Mouse (Mus musculus): ENCODE results near the gene Tcf3. TPM values are rescaled to one million over a fixed set of nuclear protein-coding genes. Genes with fewer than 3 reads are reported as not detected.

The Tcf3 gene
- polyA plus RNA-seq, 1 experiment from 2014 or later = 56.2 TPM

- Histone ChIP-seq H3K27ac (no peak overlapping the region), H3K4me1 (replicated peaks) (peaks cover 27% of the 10 kb centered on the region), H3K9ac (no peak overlapping the region), H3K27me3 (peaks cover 35% of the 10 kb centered on the region), H3K36me3 (no peaks in the 10 kb centered on the region), H3K9me3 (replicated peaks) (no peaks in the 10 kb centered on the region), H3K4me2 (no peak overlapping the region), H3K4me3 (replicated peaks) (no peak overlapping the region)
- ATAC-seq (ENCODE audit: low read depth) (no peak), DNase-seq (no peak)
- WGBS (ENCODE audit: insufficient replicate concordance) = 73% methylated on average over 5 of the region's 5 CpGs
Measured at GRCm38 (mm10) chr10:80454781-80455180, 21.3 kb upstream of the Tcf3 start.

GRCm38 (mm10) chr10:80453601-80454000 is 20.2 kb upstream of the Tcf3 start:
- Histone ChIP-seq H3K27me3 (peaks cover 39% of the 10 kb centered on the region), H3K4me2 (no peak overlapping the region), H3K9ac (peak overlapping the region; percentile 22; the same call in 1 of the 2 replicates), H3K4me3 (replicated peaks) (no peak overlapping the region), H3K36me3 (no peaks in the 10 kb centered on the region), H3K27ac (no peak overlapping the region), H3K4me1 (replicated peaks) (peaks cover 34% of the 10 kb centered on the region), H3K9me3 (replicated peaks) (no peaks in the 10 kb centered on the region)
- 52% methylated on average over 10 of the region's 10 CpGs for WGBS (ENCODE audit: insufficient replicate concordance)
- ATAC-seq (ENCODE audit: low read depth) (peak; percentile 49), DNase-seq (peak; percentile 39)

GRCm38 (mm10) chr10:80450599-80450998 is 17.2 kb upstream of the Tcf3 start:
- Histone ChIP-seq H3K27ac (no peak overlapping the region), H3K27me3 (peaks cover 56% of the 10 kb centered on the region), H3K4me2 (peak overlapping the region; percentile 16; the same call in 1 of the 2 replicates), H3K36me3 (no peaks in the 10 kb centered on the region), H3K4me3 (replicated peaks) (no peak overlapping the region), H3K9me3 (replicated peaks) (no peaks in the 10 kb centered on the region), H3K4me1 (replicated peaks) (peaks cover 61% of the 10 kb centered on the region), H3K9ac (no peak overlapping the region)
- peak; percentile 65 for ATAC-seq (ENCODE audit: low read depth)
- 9% methylated on average over 6 of the region's 6 CpGs for WGBS (ENCODE audit: insufficient replicate concordance)
- DNase-seq = peak; percentile 67

- Histone ChIP-seq H3K4me1 (replicated peaks) (peaks cover 67% of the 10 kb centered on the region), H3K9me3 (replicated peaks) (no peaks in the 10 kb centered on the region), H3K36me3 (no peaks in the 10 kb centered on the region), H3K9ac (no peak overlapping the region), H3K4me2 (peak overlapping the region; percentile 37; the same call in 1 of the 2 replicates), H3K27me3 (peaks cover 32% of the 10 kb centered on the region), H3K4me3 (replicated peaks) (no peak overlapping the region), H3K27ac (no peak overlapping the region)
- WGBS (ENCODE audit: insufficient replicate concordance) = 7% methylated on average over 26 of the region's 26 CpGs
- ATAC-seq (ENCODE audit: low read depth) (peak; percentile 55), DNase-seq (peak; percentile 69)
Measured at GRCm38 (mm10) chr10:80445898-80446601, 12.6 kb upstream of the Tcf3 start.

- DNase-seq (no peak), ATAC-seq (ENCODE audit: low read depth) (no peak)
- H3K36me3 ChIP-seq = no peaks in the 10 kb centered on the region
- H3K27ac ChIP-seq = no peak overlapping the region
- H3K9me3 ChIP-seq (replicated peaks) = no peaks in the 10 kb centered on the region
- H3K9ac ChIP-seq = no peak overlapping the region
- no peak overlapping the region for H3K4me2 ChIP-seq
- no peak overlapping the region for H3K4me3 ChIP-seq (replicated peaks)
- peaks cover 57% of the 10 kb centered on the region for H3K4me1 ChIP-seq (replicated peaks)
- H3K27me3 ChIP-seq = peaks cover 25% of the 10 kb centered on the region
- 33% methylated on average over 1 of the region's 1 CpGs for WGBS (ENCODE audit: insufficient replicate concordance)
Measured at GRCm38 (mm10) chr10:80445052-80445451, 11.6 kb upstream of the Tcf3 start.

GRCm38 (mm10) chr10:80444339-80445045 is 11.0 kb upstream of the Tcf3 start:
- no peak for ATAC-seq (ENCODE audit: low read depth)
- no peak overlapping the region for H3K9ac ChIP-seq

GRCm38 (mm10) chr10:80443575-80444278 is 10.3 kb upstream of the Tcf3 start:
- Histone ChIP-seq H3K4me2 (no peak overlapping the region), H3K27me3 (peaks cover 17% of the 10 kb centered on the region), H3K9ac (no peak overlapping the region), H3K4me3 (replicated peaks) (no peak overlapping the region), H3K36me3 (no peaks in the 10 kb centered on the region), H3K9me3 (replicated peaks) (no peaks in the 10 kb centered on the region), H3K27ac (0 out of 2 replicates have a peak overlapping the region, but pooled peaks have one; percentile 43), H3K4me1 (replicated peaks) (peaks cover 52% of the 10 kb centered on the region)
- WGBS (ENCODE audit: insufficient replicate concordance) = 68% methylated on average over 7 of the region's 8 CpGs
- no peak for ATAC-seq (ENCODE audit: low read depth)
- DNase-seq = no peak

More at GRCm38 (mm10) chr10:80444339-80445045, 11.0 kb upstream of the Tcf3 start:
- DNase-seq = no peak
- Histone ChIP-seq H3K4me2 (no peak overlapping the region), H3K4me1 (replicated peaks) (peaks cover 53% of the 10 kb centered on the region), H3K4me3 (replicated peaks) (no peak overlapping the region), H3K27ac (no peak overlapping the region), H3K36me3 (no peaks in the 10 kb centered on the region), H3K9me3 (replicated peaks) (no peaks in the 10 kb centered on the region), H3K27me3 (peaks cover 22% of the 10 kb centered on the region)
- 46% methylated on average over 5 of the region's 5 CpGs for WGBS (ENCODE audit: insufficient replicate concordance)

GRCm38 (mm10) chr10:80442989-80443388 is 9.5 kb upstream of the Tcf3 start:
- H3K4me1 ChIP-seq (replicated peaks) = peaks cover 50% of the 10 kb centered on the region
- H3K9me3 ChIP-seq (replicated peaks) = no peaks in the 10 kb centered on the region
- H3K9ac ChIP-seq = no peak overlapping the region
- H3K27ac ChIP-seq = 0 out of 2 replicates have a peak overlapping the region, but pooled peaks have one; percentile 43
- H3K4me2 ChIP-seq = no peak overlapping the region
- peaks cover 11% of the 10 kb centered on the region for H3K27me3 ChIP-seq
- no peak for DNase-seq
- WGBS (ENCODE audit: insufficient replicate concordance) = 35% methylated on average over 2 of the region's 2 CpGs
- H3K4me3 ChIP-seq (replicated peaks) = no peak overlapping the region
- no peaks in the 10 kb centered on the region for H3K36me3 ChIP-seq
- ATAC-seq (ENCODE audit: low read depth) = no peak

GRCm38 (mm10) chr10:80441598-80441997 is 8.2 kb upstream of the Tcf3 start:
- no peak for DNase-seq
- 0 out of 2 replicates have a peak, but pooled peaks cover 2% of the 10 kb centered on the region for H3K27me3 ChIP-seq
- no peaks in the 10 kb centered on the region for H3K9me3 ChIP-seq (replicated peaks)
- 54% methylated on average over 8 of the region's 8 CpGs for WGBS (ENCODE audit: insufficient replicate concordance)
- H3K4me1 ChIP-seq (replicated peaks) = peaks cover 48% of the 10 kb centered on the region
- H3K27ac ChIP-seq = no peak overlapping the region
- ATAC-seq (ENCODE audit: low read depth) = no peak
- H3K9ac ChIP-seq = no peak overlapping the region
- no peak overlapping the region for H3K4me2 ChIP-seq
- no peak overlapping the region for H3K4me3 ChIP-seq (replicated peaks)
- H3K36me3 ChIP-seq = no peaks in the 10 kb centered on the region

GRCm38 (mm10) chr10:80440031-80440430 is 6.6 kb upstream of the Tcf3 start:
- H3K4me1 ChIP-seq (replicated peaks) = peaks cover 50% of the 10 kb centered on the region
- ATAC-seq (ENCODE audit: low read depth) (no peak), DNase-seq (no peak)

GRCm38 (mm10) chr10:80437973-80438372 is 4.5 kb upstream of the Tcf3 start:
- no peak overlapping the region for H3K9ac ChIP-seq
- DNase-seq = no peak
- no peaks in the 10 kb centered on the region for H3K27me3 ChIP-seq
- no peaks in the 10 kb centered on the region for H3K36me3 ChIP-seq
- 59% methylated on average over 4 of the region's 4 CpGs for WGBS (ENCODE audit: insufficient replicate concordance)
- no peak for ATAC-seq (ENCODE audit: low read depth)
- peaks cover 43% of the 10 kb centered on the region for H3K4me1 ChIP-seq (replicated peaks)
- H3K4me2 ChIP-seq = no peak overlapping the region
- H3K27ac ChIP-seq = no peak overlapping the region
- H3K4me3 ChIP-seq (replicated peaks) = no peak overlapping the region
- no peaks in the 10 kb centered on the region for H3K9me3 ChIP-seq (replicated peaks)

More at GRCm38 (mm10) chr10:80440031-80440430, 6.6 kb upstream of the Tcf3 start:
- no peaks in the 10 kb centered on the region for H3K36me3 ChIP-seq
- no peak overlapping the region for H3K4me2 ChIP-seq
- no peaks in the 10 kb centered on the region for H3K27me3 ChIP-seq
- no peak overlapping the region for H3K9ac ChIP-seq
- no peak overlapping the region for H3K4me3 ChIP-seq (replicated peaks)
- no peaks in the 10 kb centered on the region for H3K9me3 ChIP-seq (replicated peaks)
- H3K27ac ChIP-seq = no peak overlapping the region
